Mouse (Mus musculus): ENCODE results near the gene Tmcc3. TPM values are rescaled to one million over a fixed set of nuclear protein-coding genes. Genes with fewer than 3 reads are reported as not detected.
"Not testable (repeated sequence)": the region's sequence is repeated elsewhere in the genome, so short reads cannot be mapped to it uniquely, and the experiment has no call there.

The Tmcc3 gene
- polyA plus RNA-seq, 1 experiment = 14.8 TPM

DNA sequence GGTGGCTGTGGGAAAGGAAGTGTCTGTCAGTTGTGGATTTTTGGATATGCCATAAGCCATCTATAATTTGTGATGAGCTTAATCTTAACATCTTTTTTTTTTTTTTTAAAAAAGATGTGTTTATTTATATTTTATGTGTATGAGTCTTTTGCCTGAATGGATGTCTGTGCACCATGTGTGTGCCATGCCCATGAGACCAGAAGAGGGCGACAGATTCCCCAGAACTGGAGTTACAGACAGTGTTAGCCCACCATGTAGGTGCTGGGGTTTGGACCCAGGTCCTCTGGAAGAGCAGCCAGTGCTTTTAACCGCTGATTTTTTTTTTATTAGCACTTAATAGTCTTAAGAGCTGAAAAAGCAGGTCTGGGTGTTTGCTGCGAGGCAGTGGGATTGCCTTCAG lies 269.6 kb downstream of the Tmcc3 start:
- Histone ChIP-seq H3K27ac (ENCODE audit: insufficient read depth, low read length) (no peak overlapping the region), H3K4me3 (ENCODE audit: low read depth, low read length) (no peak overlapping the region), H3K36me3 (ENCODE audit: control insufficient read depth, insufficient read depth, low read length, poor library complexity, severe bottlenecking) (no peaks in the 10 kb centered on the region), H3K9me3 (replicated peaks; ENCODE audit: control insufficient read depth, insufficient read depth, low read length, poor library complexity, severe bottlenecking) (no peaks in the 10 kb centered on the region), H3K9ac (ENCODE audit: low read depth, poor library complexity, severe bottlenecking) (no peak overlapping the region), H3K4me1 (ENCODE audit: control insufficient read depth, insufficient read depth, low read length) (no peaks in the 10 kb centered on the region), H3K27me3 (ENCODE audit: control insufficient read depth, insufficient read depth, low read length, poor library complexity, severe bottlenecking) (no peaks in the 10 kb centered on the region)
- TF ChIP-seq EP300 (IDR thresholded peaks at IDR 0.05; ENCODE audit: insufficient read depth, low read depth, low read length) (no peak), CTCF (IDR thresholded peaks at IDR 0.05; ENCODE audit: low read depth, low read length) (peak; percentile 21), POLR2A (IDR thresholded peaks at IDR 0.05; ENCODE audit: insufficient read depth, low read length) (no peak)

DNA sequence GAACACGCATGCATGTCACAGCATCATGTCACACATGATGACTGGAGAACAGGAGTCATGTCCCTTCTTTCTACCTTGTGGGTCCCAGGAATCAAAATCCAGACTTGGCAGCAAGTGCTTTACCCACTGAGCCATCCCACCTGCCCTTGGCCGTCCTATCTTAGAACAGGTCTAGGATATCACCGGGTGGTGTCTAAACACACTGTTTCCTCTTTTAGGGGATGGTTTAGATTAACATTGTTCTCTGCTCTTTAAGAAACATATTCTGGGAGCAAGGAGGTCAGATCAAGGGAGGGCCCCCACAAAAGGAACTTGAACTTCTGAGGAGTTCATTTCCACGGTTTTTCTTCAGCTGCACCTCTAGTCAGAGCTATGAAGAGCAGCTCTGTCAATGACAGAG lies 272.0 kb downstream of the Tmcc3 start:
- H3K27me3 ChIP-seq (ENCODE audit: control insufficient read depth, insufficient read depth, low read length, poor library complexity, severe bottlenecking) = no peaks in the 10 kb centered on the region
- no peaks in the 10 kb centered on the region for H3K36me3 ChIP-seq (ENCODE audit: control insufficient read depth, insufficient read depth, low read length, poor library complexity, severe bottlenecking)
- H3K9ac ChIP-seq (ENCODE audit: low read depth, poor library complexity, severe bottlenecking) = no peak overlapping the region
- H3K4me3 ChIP-seq (ENCODE audit: low read depth, low read length) = no peak overlapping the region
- no peaks in the 10 kb centered on the region for H3K4me1 ChIP-seq (ENCODE audit: control insufficient read depth, insufficient read depth, low read length)
- no peaks in the 10 kb centered on the region for H3K9me3 ChIP-seq (replicated peaks; ENCODE audit: control insufficient read depth, insufficient read depth, low read length, poor library complexity, severe bottlenecking)
- TF ChIP-seq CTCF (IDR thresholded peaks at IDR 0.05; ENCODE audit: low read depth, low read length) (no peak), POLR2A (IDR thresholded peaks at IDR 0.05; ENCODE audit: insufficient read depth, low read length) (no peak), EP300 (IDR thresholded peaks at IDR 0.05; ENCODE audit: insufficient read depth, low read depth, low read length) (no peak)
- H3K27ac ChIP-seq (ENCODE audit: insufficient read depth, low read length) = no peak overlapping the region

DNA sequence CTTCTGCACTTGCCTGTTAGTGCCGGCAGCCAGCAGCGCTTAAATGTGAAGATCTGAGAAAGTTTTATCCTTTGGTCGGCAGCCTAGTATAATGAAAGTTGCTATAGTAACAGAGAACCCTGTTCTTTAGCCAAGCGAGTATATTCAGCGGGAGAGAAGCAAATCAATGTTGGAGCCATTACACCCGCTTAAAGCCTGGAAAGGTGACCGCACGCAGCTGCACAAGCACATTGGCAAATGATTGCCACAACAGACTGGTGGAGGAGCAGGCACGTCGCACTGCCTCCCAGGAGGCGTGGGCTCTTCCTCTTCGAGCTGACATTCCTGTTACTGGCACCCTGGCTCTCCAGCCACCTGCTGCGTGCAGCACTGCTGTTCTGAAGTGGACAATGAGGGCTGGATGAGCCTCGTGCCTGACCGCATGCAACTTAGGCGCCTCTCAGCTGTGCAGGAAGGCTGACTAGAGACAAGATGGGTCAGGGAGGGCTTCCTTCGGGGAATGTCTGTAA lies 273.2 kb downstream of the Tmcc3 start:
- Histone ChIP-seq H3K36me3 (ENCODE audit: control insufficient read depth, insufficient read depth, low read length, poor library complexity, severe bottlenecking) (no peaks in the 10 kb centered on the region), H3K9me3 (replicated peaks; ENCODE audit: control insufficient read depth, insufficient read depth, low read length, poor library complexity, severe bottlenecking) (no peaks in the 10 kb centered on the region), H3K27me3 (ENCODE audit: control insufficient read depth, insufficient read depth, low read length, poor library complexity, severe bottlenecking) (no peaks in the 10 kb centered on the region), H3K9ac (ENCODE audit: low read depth, poor library complexity, severe bottlenecking) (no peak overlapping the region), H3K4me3 (ENCODE audit: low read depth, low read length) (no peak overlapping the region), H3K4me1 (ENCODE audit: control insufficient read depth, insufficient read depth, low read length) (no peaks in the 10 kb centered on the region), H3K27ac (ENCODE audit: insufficient read depth, low read length) (no peak overlapping the region)
- TF ChIP-seq EP300 (IDR thresholded peaks at IDR 0.05; ENCODE audit: insufficient read depth, low read depth, low read length) = no peak
- TF ChIP-seq POLR2A (IDR thresholded peaks at IDR 0.05; ENCODE audit: insufficient read depth, low read length) = no peak
- TF ChIP-seq CTCF (IDR thresholded peaks at IDR 0.05; ENCODE audit: low read depth, low read length) = no peak

DNA sequence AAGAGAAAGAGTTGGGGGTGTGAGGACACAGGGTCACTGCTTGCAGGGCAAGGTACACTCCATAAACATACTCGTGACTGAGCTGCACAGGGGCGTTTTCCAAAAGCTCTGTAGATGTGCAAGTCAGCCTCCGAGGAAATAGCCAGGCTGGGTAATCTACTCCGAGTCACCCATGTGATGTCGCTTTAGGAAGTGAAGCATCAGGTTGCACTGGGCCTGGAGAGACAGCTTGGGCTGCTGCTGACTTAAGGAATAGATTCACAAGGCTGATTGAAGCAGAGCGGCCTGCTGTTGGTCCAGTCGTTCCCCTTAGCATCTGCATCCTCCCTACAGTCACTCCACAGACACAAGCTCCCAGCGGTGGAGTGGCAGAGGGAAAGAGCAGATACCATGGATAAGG lies 274.1 kb downstream of the Tmcc3 start:
- H3K27me3 ChIP-seq (ENCODE audit: control insufficient read depth, insufficient read depth, low read length, poor library complexity, severe bottlenecking) = no peaks in the 10 kb centered on the region
- H3K9me3 ChIP-seq (replicated peaks; ENCODE audit: control insufficient read depth, insufficient read depth, low read length, poor library complexity, severe bottlenecking) = no peaks in the 10 kb centered on the region
- no peak overlapping the region for H3K9ac ChIP-seq (ENCODE audit: low read depth, poor library complexity, severe bottlenecking)
- H3K4me1 ChIP-seq (ENCODE audit: control insufficient read depth, insufficient read depth, low read length) = no peaks in the 10 kb centered on the region
- TF ChIP-seq CTCF (IDR thresholded peaks at IDR 0.05; ENCODE audit: low read depth, low read length) = no peak
- H3K27ac ChIP-seq (ENCODE audit: insufficient read depth, low read length) = no peak overlapping the region
- H3K4me3 ChIP-seq (ENCODE audit: low read depth, low read length) = no peak overlapping the region
- no peaks in the 10 kb centered on the region for H3K36me3 ChIP-seq (ENCODE audit: control insufficient read depth, insufficient read depth, low read length, poor library complexity, severe bottlenecking)

DNA sequence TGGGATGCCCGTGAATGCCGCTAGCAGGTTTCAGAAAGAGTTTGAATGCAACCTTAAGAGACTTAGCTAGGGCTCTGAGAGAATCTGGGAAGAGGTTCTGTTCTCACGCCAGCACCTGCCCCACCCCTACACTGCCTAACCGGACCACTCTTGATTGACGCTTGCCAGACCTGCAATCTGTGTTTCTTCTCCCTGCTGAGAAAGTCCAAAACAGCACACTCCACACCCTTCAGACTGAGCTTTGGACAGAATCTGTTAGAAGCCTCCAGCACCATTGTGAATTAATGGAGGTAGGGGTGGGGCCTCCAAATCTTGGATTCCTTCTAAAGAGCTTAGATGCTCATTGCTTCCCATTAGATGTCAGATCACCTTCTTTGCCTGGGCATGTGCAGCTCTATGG lies 277.2 kb downstream of the Tmcc3 start:
- H3K36me3 ChIP-seq (ENCODE audit: control insufficient read depth, insufficient read depth, low read length, poor library complexity, severe bottlenecking) = no peaks in the 10 kb centered on the region
- no peak overlapping the region for H3K4me3 ChIP-seq (ENCODE audit: low read depth, low read length)
- TF ChIP-seq POLR2A (IDR thresholded peaks at IDR 0.05; ENCODE audit: insufficient read depth, low read length) (no peak), EP300 (IDR thresholded peaks at IDR 0.05; ENCODE audit: insufficient read depth, low read depth, low read length) (no peak), CTCF (IDR thresholded peaks at IDR 0.05; ENCODE audit: low read depth, low read length) (no peak)
- H3K27me3 ChIP-seq (ENCODE audit: control insufficient read depth, insufficient read depth, low read length, poor library complexity, severe bottlenecking) = no peaks in the 10 kb centered on the region
- no peak overlapping the region for H3K9ac ChIP-seq (ENCODE audit: low read depth, poor library complexity, severe bottlenecking)
- 0 out of 2 replicates have a peak overlapping the region, but pooled peaks have one; percentile 17 for H3K27ac ChIP-seq (ENCODE audit: insufficient read depth, low read length)
- H3K9me3 ChIP-seq (replicated peaks; ENCODE audit: control insufficient read depth, insufficient read depth, low read length, poor library complexity, severe bottlenecking) = no peaks in the 10 kb centered on the region
- no peaks in the 10 kb centered on the region for H3K4me1 ChIP-seq (ENCODE audit: control insufficient read depth, insufficient read depth, low read length)

DNA sequence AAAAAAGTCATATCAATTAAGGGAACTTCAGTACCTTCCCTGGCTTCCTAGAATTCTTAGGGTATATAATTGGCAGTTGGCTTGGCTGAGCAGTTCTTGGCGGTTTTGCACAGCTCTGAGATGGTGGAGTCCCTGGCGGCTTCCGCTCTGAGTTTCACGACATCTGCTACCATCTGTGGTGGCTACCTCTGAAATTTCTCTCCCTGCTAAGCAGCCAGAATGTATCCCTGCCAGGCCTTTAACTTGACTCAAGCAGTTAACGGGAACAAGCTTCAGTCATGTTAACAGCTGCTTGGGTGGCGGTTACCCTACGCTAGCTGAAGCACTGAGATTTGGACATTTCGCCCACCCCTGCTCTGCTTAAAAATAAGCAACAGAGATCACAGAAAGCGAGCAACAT lies 284.0 kb downstream of the Tmcc3 start:
- Histone ChIP-seq H3K4me3 (ENCODE audit: low read depth, low read length) (no peak overlapping the region), H3K27ac (ENCODE audit: insufficient read depth, low read length) (no peak overlapping the region), H3K36me3 (ENCODE audit: control insufficient read depth, insufficient read depth, low read length, poor library complexity, severe bottlenecking) (no peaks in the 10 kb centered on the region), H3K27me3 (ENCODE audit: control insufficient read depth, insufficient read depth, low read length, poor library complexity, severe bottlenecking) (no peaks in the 10 kb centered on the region), H3K9ac (ENCODE audit: low read depth, poor library complexity, severe bottlenecking) (no peak overlapping the region), H3K9me3 (replicated peaks; ENCODE audit: control insufficient read depth, insufficient read depth, low read length, poor library complexity, severe bottlenecking) (no peaks in the 10 kb centered on the region), H3K4me1 (ENCODE audit: control insufficient read depth, insufficient read depth, low read length) (no peaks in the 10 kb centered on the region)
- TF ChIP-seq POLR2A (IDR thresholded peaks at IDR 0.05; ENCODE audit: insufficient read depth, low read length) (no peak), EP300 (IDR thresholded peaks at IDR 0.05; ENCODE audit: insufficient read depth, low read depth, low read length) (no peak), CTCF (IDR thresholded peaks at IDR 0.05; ENCODE audit: low read depth, low read length) (no peak)

DNA sequence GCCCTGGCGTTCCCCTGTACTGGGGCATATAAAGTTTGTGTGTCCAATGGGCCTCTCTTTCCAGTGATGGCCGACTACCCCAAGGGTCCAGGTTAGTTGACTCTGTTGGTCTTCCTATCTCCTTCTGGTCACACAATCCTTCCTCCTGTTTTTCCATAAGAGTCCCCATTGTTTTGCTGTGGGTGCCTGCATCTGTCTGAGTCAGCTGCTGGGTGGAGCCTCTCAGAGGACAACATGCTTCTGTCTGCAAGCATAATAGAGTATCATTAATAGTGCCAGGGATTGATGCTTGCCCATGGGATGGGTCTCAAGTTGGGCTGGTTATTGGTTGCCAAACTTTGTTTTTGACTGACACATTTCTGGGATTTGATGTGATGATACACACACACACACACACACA lies 288.1 kb downstream of the Tmcc3 start:
- H3K27me3 ChIP-seq (ENCODE audit: control insufficient read depth, insufficient read depth, low read length, poor library complexity, severe bottlenecking); H3K9ac ChIP-seq (ENCODE audit: low read depth, poor library complexity, severe bottlenecking); H3K36me3 ChIP-seq (ENCODE audit: control insufficient read depth, insufficient read depth, low read length, poor library complexity, severe bottlenecking); H3K27ac ChIP-seq (ENCODE audit: insufficient read depth, low read length); H3K4me3 ChIP-seq (ENCODE audit: low read depth, low read length); H3K4me1 ChIP-seq (ENCODE audit: control insufficient read depth, insufficient read depth, low read length); H3K9me3 ChIP-seq (replicated peaks; ENCODE audit: control insufficient read depth, insufficient read depth, low read length, poor library complexity, severe bottlenecking): not testable (repeated sequence)

Data from ES-Bruce4 (cell line).